Comparison of ENCODE assay signal across 7 mouse cellular contexts in genomic region chr13:40967609-40968008, GRCm38 (mm10).
"Had no signal": no experiment of that assay in that cellular context is flagged by ENCODE, and none has a peak within 500 bp of the region (broad histone marks: within the 10 kb centered on the region; RNA-seq: fewer than 3 reads in every experiment).

No protein-coding gene starts in this region.

- DNase-seq: right cerebral cortex, adult 18-20 months; right cerebral cortex, postnatal 14 days; right cerebral cortex, postnatal 25 days; right cerebral cortex, postnatal 4 days; spleen, adult 18-20 months; thymus, adult 18-20 months; thymus, adult 2 months had no signal
